Mouse (Mus musculus): ENCODE measurements around the gene Dchs1. TPM values are rescaled to one million over a fixed set of nuclear protein-coding genes. Genes with fewer than 3 reads are reported as not detected.
"Not testable (repeated sequence)": the region's sequence is repeated elsewhere in the genome, so short reads cannot be mapped to it uniquely, and the experiment has no call there.

Dchs1 gene
- polyA plus RNA-seq, 1 experiment from 2014 or later = 0.73 TPM

DNA sequence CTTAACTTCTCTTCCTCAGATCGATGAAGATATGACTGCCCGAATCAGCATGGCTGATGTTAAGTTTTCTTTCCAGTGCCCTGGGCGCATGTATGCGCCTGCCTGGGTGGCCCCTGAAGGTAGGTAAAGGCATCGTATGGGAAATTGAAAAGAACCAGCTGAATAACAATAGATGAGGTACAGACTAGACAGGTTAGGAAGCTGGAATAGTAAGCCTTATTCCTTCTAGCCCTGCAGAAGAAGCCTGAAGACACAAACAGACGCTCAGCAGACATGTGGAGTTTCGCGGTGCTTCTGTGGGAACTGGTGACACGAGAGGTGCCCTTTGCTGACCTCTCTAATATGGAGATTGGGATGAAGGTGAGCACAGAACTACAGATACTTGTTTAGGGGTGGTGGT, 45.5 kb downstream of the Dchs1 start:
- ATAC-seq (ENCODE audit: low read depth) = no peak
- Histone ChIP-seq H3K27me3 (no peaks in the 10 kb centered on the region), H3K9me3 (replicated peaks) (no peaks in the 10 kb centered on the region), H3K9ac (no peak overlapping the region), H3K4me1 (replicated peaks) (peaks cover 59% of the 10 kb centered on the region), H3K4me3 (replicated peaks) (0 out of 2 replicates have a peak overlapping the region, but pooled peaks have one; percentile 81), H3K36me3 (peaks cover 47% of the 10 kb centered on the region), H3K27ac (no peak overlapping the region), H3K4me2 (no peak overlapping the region)
- no peak for DNase-seq
- 82% methylated on average over 9 of the region's 9 CpGs for WGBS (ENCODE audit: insufficient replicate concordance)

DNA sequence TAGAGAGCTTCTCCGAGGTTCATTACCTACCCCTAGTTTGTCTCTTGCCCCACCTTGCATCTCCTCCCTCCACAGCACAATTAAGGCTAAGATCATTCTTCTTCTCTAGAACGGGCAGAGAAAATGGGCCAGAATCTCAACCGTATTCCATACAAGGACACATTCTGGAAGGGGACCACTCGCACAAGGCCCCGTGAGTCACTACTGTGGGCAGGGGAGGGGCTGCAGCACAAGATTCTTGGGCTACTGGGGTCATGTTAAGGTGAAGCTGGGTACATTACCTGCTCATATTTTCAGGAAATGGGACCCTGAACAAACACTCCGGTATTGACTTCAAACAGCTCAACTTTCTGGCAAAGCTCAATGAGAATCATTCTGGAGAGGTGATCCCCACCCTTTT, 46.6 kb downstream of the Dchs1 start:
- H3K9ac ChIP-seq = no peak overlapping the region
- 79% methylated on average over 6 of the region's 6 CpGs for WGBS (ENCODE audit: insufficient replicate concordance)

DNA sequence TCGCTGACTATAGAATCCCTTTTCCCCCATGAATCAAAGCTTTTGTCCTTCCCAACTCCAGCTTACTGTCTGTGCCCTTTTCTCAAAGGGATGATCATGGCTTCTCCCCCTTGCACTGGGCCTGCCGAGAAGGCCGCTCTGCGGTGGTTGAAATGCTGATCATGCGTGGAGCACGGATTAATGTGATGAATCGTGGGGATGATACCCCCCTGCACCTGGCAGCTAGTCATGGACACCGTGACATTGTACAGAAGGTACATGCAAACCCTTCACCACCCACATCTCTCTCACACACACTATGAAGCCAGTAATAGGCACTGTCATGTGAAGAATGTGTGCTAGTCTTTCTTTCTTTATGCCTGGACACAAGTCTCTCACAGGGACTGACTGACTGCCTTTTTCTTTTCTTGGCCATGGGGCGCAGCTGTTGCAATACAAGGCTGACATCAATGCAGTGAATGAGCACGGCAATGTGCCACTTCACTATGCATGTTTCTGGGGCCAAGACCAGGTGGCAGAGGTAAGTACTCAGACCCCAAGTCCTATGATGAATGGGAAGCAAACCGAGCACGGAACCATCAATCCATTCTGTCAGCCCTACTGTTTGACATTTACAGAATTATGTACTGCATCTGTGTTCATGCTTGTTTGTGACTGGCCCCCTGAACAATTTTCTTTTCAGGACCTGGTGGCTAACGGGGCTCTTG, 47.2 kb downstream of the Dchs1 start:
- Histone ChIP-seq H3K4me3 (replicated peaks) (no peak overlapping the region), H3K27ac (peak overlapping the region; percentile 40; the same call in 1 of the 2 replicates), H3K36me3 (peaks cover 38% of the 10 kb centered on the region), H3K4me1 (replicated peaks) (peaks cover 63% of the 10 kb centered on the region), H3K9me3 (replicated peaks) (no peaks in the 10 kb centered on the region), H3K4me2 (no peak overlapping the region), H3K9ac (no peak overlapping the region), H3K27me3 (no peaks in the 10 kb centered on the region)
- ATAC-seq (ENCODE audit: low read depth) (no peak), DNase-seq (no peak)
- 86% methylated on average over 13 of the region's 13 CpGs for WGBS (ENCODE audit: insufficient replicate concordance)

More for the DNA sequence above, 46.6 kb downstream of the Dchs1 start:
- DNase-seq (no peak), ATAC-seq (ENCODE audit: low read depth) (no peak)
- H3K4me3 ChIP-seq (replicated peaks) = no peak overlapping the region
- H3K36me3 ChIP-seq = peaks cover 38% of the 10 kb centered on the region
- H3K4me2 ChIP-seq = no peak overlapping the region
- no peaks in the 10 kb centered on the region for H3K9me3 ChIP-seq (replicated peaks)
- H3K27me3 ChIP-seq = no peaks in the 10 kb centered on the region
- H3K27ac ChIP-seq = peak overlapping the region; percentile 11; the same call in 1 of the 2 replicates
- H3K4me1 ChIP-seq (replicated peaks) = peaks cover 60% of the 10 kb centered on the region

DNA sequence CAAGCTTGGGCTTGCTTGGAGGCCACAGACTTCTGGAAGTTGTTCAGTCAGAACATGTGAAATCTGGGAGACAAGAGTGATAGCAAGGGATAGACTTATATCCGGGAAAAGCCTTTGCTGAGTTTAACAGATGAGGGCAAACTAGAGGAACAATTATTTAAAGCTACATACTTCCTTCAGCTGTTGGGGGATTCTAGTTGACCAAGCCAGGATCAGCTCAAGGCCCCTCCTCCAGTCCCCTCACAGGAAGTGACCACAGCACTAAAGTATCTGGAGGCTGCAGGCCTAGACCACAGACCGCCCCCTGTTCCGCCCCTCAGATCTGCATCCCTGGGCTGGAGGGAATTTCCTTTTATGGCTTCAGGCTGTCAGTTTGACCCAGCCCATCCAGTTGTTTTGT, 48.5 kb downstream of the Dchs1 start:
- H3K36me3 ChIP-seq = peaks cover 47% of the 10 kb centered on the region
- H3K9ac ChIP-seq = peak overlapping the region; percentile 95
- peak overlapping the region; percentile 91 for H3K27ac ChIP-seq
- H3K4me2 ChIP-seq = peak overlapping the region; percentile 95
- 23% methylated on average over 3 of the region's 3 CpGs for WGBS (ENCODE audit: insufficient replicate concordance)
- ATAC-seq (ENCODE audit: low read depth) (no peak), DNase-seq (peak; percentile 28)
- H3K4me3 ChIP-seq (replicated peaks) = peak overlapping the region; percentile 89
- no peaks in the 10 kb centered on the region for H3K9me3 ChIP-seq (replicated peaks)
- H3K4me1 ChIP-seq (replicated peaks) = peaks cover 66% of the 10 kb centered on the region
- H3K27me3 ChIP-seq = no peaks in the 10 kb centered on the region

GRCm38 (mm10) chr7:105738286-105738685, 49.2 kb downstream of the Dchs1 start:
- Histone ChIP-seq H3K27ac (peak overlapping the region; percentile 91), H3K36me3 (peaks cover 53% of the 10 kb centered on the region), H3K9ac (peak overlapping the region; percentile 95), H3K9me3 (replicated peaks) (no peaks in the 10 kb centered on the region), H3K4me1 (replicated peaks) (peaks cover 65% of the 10 kb centered on the region), H3K4me2 (peak overlapping the region; percentile 95), H3K4me3 (replicated peaks) (peak overlapping the region; percentile 89), H3K27me3 (no peaks in the 10 kb centered on the region)
- ATAC-seq (ENCODE audit: low read depth) (no peak), DNase-seq (no peak)
- 19% methylated on average over 2 of the region's 2 CpGs for WGBS (ENCODE audit: insufficient replicate concordance)

GRCm38 (mm10) chr7:105737648-105738047, 49.8 kb downstream of the Dchs1 start:
- H3K9ac ChIP-seq = peak overlapping the region; percentile 95
- H3K4me2 ChIP-seq = peak overlapping the region; percentile 95
- peaks cover 53% of the 10 kb centered on the region for H3K36me3 ChIP-seq
- WGBS (ENCODE audit: insufficient replicate concordance) = 23% methylated on average over 3 of the region's 3 CpGs
- peak overlapping the region; percentile 91 for H3K27ac ChIP-seq
- ATAC-seq (ENCODE audit: low read depth) = no peak
- H3K27me3 ChIP-seq = no peaks in the 10 kb centered on the region
- H3K4me3 ChIP-seq (replicated peaks) = peak overlapping the region; percentile 89
- no peak for DNase-seq
- no peaks in the 10 kb centered on the region for H3K9me3 ChIP-seq (replicated peaks)
- H3K4me1 ChIP-seq (replicated peaks) = peaks cover 58% of the 10 kb centered on the region

DNA sequence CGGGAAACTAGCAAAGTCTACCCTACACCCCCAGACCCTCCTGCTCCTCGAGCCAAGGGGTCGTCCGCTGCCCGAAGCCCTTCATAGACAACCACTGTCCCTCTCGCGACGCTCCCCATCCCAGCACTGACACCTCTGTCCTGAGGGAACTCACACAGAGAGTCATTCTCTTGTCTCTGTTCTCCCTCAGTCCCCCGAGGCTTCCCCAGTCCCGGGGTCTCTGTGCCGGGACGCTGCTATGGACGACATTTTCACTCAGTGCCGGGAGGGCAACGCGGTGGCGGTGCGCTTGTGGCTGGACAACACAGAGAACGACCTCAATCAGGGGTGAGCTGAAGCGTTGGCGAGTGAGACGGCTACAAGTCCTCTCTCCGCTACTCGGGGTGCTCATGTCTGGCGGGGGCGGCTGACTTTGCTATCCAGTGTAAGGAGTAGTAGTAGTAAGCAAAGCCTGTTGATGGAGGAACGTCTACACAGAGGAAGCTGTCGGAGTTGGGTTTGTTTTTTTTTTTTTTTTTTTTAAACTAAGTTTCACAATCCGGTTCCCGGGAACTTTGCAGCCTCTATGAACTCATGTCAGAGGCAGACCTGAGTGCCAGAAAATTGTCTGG, 50.4 kb downstream of the Dchs1 start, which contains the start of gene Rrp8:
Rrp8 (minus strand) TSS at position 475 of the 611 bp plus-strand sequence.
- peak; percentile 43 for DNase-seq
- H3K36me3 ChIP-seq = peaks cover 53% of the 10 kb centered on the region
- WGBS (ENCODE audit: insufficient replicate concordance) = under 1% methylated on average over 30 of the region's 30 CpGs

DNA sequence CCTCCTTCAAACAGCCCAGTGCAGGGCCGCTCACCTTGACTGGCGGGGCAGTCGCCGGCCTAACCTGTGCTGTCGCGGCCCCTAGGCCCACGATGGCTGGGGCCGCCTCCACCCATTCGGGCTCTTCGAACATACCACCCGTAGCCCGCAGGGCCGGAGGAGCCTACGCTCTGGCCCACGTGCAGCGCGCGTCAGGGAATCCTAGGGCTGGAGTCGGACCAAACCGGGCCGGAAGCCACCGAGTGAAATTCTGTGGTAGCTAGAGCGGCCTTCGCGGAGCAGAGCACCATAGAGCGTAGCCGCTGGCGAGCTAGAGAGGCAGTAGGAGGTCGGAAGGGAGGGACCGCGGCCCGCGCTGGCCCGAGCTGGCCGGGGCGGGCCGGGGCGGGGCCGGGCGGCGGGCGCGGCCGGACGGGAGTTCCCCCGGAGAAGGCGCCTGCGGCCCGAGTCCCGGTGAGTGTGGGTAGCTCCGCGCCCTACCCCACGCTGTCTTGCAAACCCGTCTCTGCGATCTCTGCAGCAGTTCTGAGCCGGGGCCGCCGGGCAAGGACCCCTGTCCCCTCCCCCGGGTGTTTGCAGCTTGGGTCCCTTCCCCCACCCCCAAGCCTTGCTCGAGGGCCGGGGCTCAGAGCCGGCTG, 51.1 kb downstream of the Dchs1 start, which contains the start of gene Ilk:
Ilk (plus strand) TSS at position 329 of the 638 bp plus-strand sequence.
- DNase-seq = peak; percentile 87
- Histone ChIP-seq H3K27ac (peak within 1 kb of the TSS; percentile 91), H3K9ac (peak within 1 kb of the TSS; percentile 95), H3K9me3 (replicated peaks) (no peaks in the 10 kb centered on the region), H3K27me3 (no peaks in the 10 kb centered on the region), H3K4me1 (replicated peaks) (peaks cover 50% of the 10 kb centered on the region), H3K4me3 (replicated peaks) (peak within 1 kb of the TSS; percentile 89), H3K4me2 (peak within 1 kb of the TSS; percentile 95), H3K36me3 (peaks cover 53% of the 10 kb centered on the region)
- under 1% methylated on average over 58 of the region's 62 CpGs for WGBS (ENCODE audit: insufficient replicate concordance)
- ATAC-seq (ENCODE audit: low read depth) = peak; percentile 98

More for the DNA sequence above, 50.4 kb downstream of the Dchs1 start, which contains the start of gene Rrp8:
- Histone ChIP-seq H3K4me2 (peak within 1 kb of the TSS; percentile 95), H3K27me3 (no peaks in the 10 kb centered on the region), H3K9ac (peak within 1 kb of the TSS; percentile 95), H3K27ac (peak within 1 kb of the TSS; percentile 91), H3K4me3 (replicated peaks) (peak within 1 kb of the TSS; percentile 89), H3K9me3 (replicated peaks) (no peaks in the 10 kb centered on the region), H3K4me1 (replicated peaks) (peaks cover 52% of the 10 kb centered on the region)
- ATAC-seq (ENCODE audit: low read depth) = peak; percentile 32

- Histone ChIP-seq H3K4me1 (replicated peaks) (peaks cover 50% of the 10 kb centered on the region), H3K9ac (peak overlapping the region; percentile 95), H3K4me3 (replicated peaks) (peak overlapping the region; percentile 89), H3K4me2 (peak overlapping the region; percentile 95), H3K27ac (peak overlapping the region; percentile 91; the same call in 1 of the 2 replicates), H3K36me3 (peaks cover 53% of the 10 kb centered on the region)
- H3K27me3 ChIP-seq; H3K9me3 ChIP-seq (replicated peaks); ATAC-seq (ENCODE audit: low read depth); DNase-seq: not testable (repeated sequence)
- WGBS (ENCODE audit: insufficient replicate concordance) = 28% methylated on average over 4 of the region's 4 CpGs
Observed at GRCm38 (mm10) chr7:105735464-105735863, 52.0 kb downstream of the Dchs1 start.

DNA sequence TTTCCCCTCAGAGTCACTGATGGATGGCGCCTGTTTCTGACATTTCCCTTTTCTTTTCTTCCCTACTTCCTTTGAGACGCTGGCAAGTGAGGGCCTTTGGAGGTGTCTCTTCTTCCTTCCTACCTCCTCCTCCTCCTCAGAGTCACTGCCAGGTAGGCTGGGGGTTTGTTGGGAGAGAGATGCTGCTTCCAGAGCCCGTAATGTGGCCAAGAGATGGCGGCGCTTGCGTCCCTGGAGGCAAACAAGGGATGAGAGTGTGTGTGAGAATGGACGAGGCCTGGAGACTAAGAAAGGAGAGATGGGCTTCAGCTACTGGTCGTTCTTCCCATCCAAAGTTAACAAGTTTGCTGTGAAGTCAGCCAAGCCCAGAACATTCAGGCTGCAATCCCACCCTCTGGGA, 52.6 kb downstream of the Dchs1 start:
- Histone ChIP-seq H3K36me3 (peaks cover 53% of the 10 kb centered on the region), H3K27me3 (no peaks in the 10 kb centered on the region), H3K4me1 (replicated peaks) (peaks cover 48% of the 10 kb centered on the region), H3K9me3 (replicated peaks) (no peaks in the 10 kb centered on the region), H3K27ac (peak overlapping the region; percentile 14; the same call in 1 of the 2 replicates), H3K4me3 (replicated peaks) (peak overlapping the region; percentile 89), H3K9ac (peak overlapping the region; percentile 95), H3K4me2 (peak overlapping the region; percentile 95)
- ATAC-seq (ENCODE audit: low read depth) (no peak), DNase-seq (no peak)
- WGBS (ENCODE audit: insufficient replicate concordance) = 78% methylated on average over 8 of the region's 8 CpGs

GRCm38 (mm10) chr7:105733836-105734235, 53.6 kb downstream of the Dchs1 start:
- Histone ChIP-seq H3K9me3 (replicated peaks) (no peaks in the 10 kb centered on the region), H3K4me1 (replicated peaks) (peaks cover 38% of the 10 kb centered on the region), H3K4me2 (no peak overlapping the region), H3K4me3 (replicated peaks) (no peak overlapping the region), H3K9ac (no peak overlapping the region), H3K27ac (no peak overlapping the region), H3K36me3 (peaks cover 61% of the 10 kb centered on the region), H3K27me3 (no peaks in the 10 kb centered on the region)
- DNase-seq (no peak), ATAC-seq (ENCODE audit: low read depth) (no peak)
- WGBS (ENCODE audit: insufficient replicate concordance) = 80% methylated on average over 11 of the region's 11 CpGs

Measured in liver, embryonic 13.5 days (tissue).